Mouse (Mus musculus): ENCODE results near the gene Ang4. TPM values are rescaled to one million over a fixed set of nuclear protein-coding genes. Genes with fewer than 3 reads are reported as not detected.

The Ang4 gene
- polyA plus RNA-seq, 1 experiment from 2014 or later: not detected

Other genes with a start within 250 kb of the Ang4 start
- 0.16 TPM in 1 of 2 replicates, not detected in the other for gene Gm5622, start 220.8 kb downstream of the Ang4 start, polyA plus RNA-seq (2014; fragmentation: Nextera tagmentation; extraction: Ambion mirVana)
- gene Gm17175, start 199.5 kb downstream of the Ang4 start, polyA plus RNA-seq (2014; fragmentation: Nextera tagmentation; extraction: Ambion mirVana): not detected in 2 replicates
- not detected in 2 replicates for gene Gm17174, start 181.5 kb downstream of the Ang4 start, polyA plus RNA-seq (2014; fragmentation: Nextera tagmentation; extraction: Ambion mirVana)
- not detected in 2 replicates for gene Gm17078, start 162.3 kb downstream of the Ang4 start, polyA plus RNA-seq (2014; fragmentation: Nextera tagmentation; extraction: Ambion mirVana)
- gene Gm4181, start 137.9 kb downstream of the Ang4 start, polyA plus RNA-seq (2014; fragmentation: Nextera tagmentation; extraction: Ambion mirVana): not detected in 2 replicates
- gene Gm17079, start 78.1 kb downstream of the Ang4 start, polyA plus RNA-seq (2014; fragmentation: Nextera tagmentation; extraction: Ambion mirVana): not detected in 2 replicates
- gene Gm5800, start 56.4 kb downstream of the Ang4 start, polyA plus RNA-seq (2014; fragmentation: Nextera tagmentation; extraction: Ambion mirVana): not detected in 2 replicates
- gene AY358078, start 26.5 kb upstream of the Ang4 start, polyA plus RNA-seq (2014; fragmentation: Nextera tagmentation; extraction: Ambion mirVana): not detected in 2 replicates
- gene Ear6, start 80.1 kb upstream of the Ang4 start, polyA plus RNA-seq (2014; fragmentation: Nextera tagmentation; extraction: Ambion mirVana): not detected in 2 replicates
- gene Mettl17, start 111.3 kb upstream of the Ang4 start, polyA plus RNA-seq (2014; fragmentation: Nextera tagmentation; extraction: Ambion mirVana): 49.6 and 49.8 TPM in 2 replicates
- gene Slc39a2, start 119.3 kb upstream of the Ang4 start, polyA plus RNA-seq (2014; fragmentation: Nextera tagmentation; extraction: Ambion mirVana): 0.20 and 0.23 TPM in 2 replicates
- gene Ndrg2, start 140.6 kb upstream of the Ang4 start, polyA plus RNA-seq (2014; fragmentation: Nextera tagmentation; extraction: Ambion mirVana): 235 and 269 TPM in 2 replicates
- gene Tppp2, start 144.8 kb upstream of the Ang4 start, polyA plus RNA-seq (2014; fragmentation: Nextera tagmentation; extraction: Ambion mirVana): not detected in 2 replicates
- not detected in 2 replicates for gene Rnase13, start 149.2 kb upstream of the Ang4 start, polyA plus RNA-seq (2014; fragmentation: Nextera tagmentation; extraction: Ambion mirVana)
- gene Arhgef40, start 211.1 kb upstream of the Ang4 start, polyA plus RNA-seq (2014; fragmentation: Nextera tagmentation; extraction: Ambion mirVana): 50.6 and 59.6 TPM in 2 replicates
- gene Tmem253, start 242.1 kb upstream of the Ang4 start, polyA plus RNA-seq (2014; fragmentation: Nextera tagmentation; extraction: Ambion mirVana): 1.2 and 1.5 TPM in 2 replicates
- gene Zfp219, start 247.1 kb upstream of the Ang4 start, polyA plus RNA-seq (2014; fragmentation: Nextera tagmentation; extraction: Ambion mirVana): 19.2 and 19.9 TPM in 2 replicates

Measured in heart, embryonic 14.5 days (tissue).